Comparison of ENCODE assay signal across 13 mouse cellular contexts in the genomic region with DNA sequence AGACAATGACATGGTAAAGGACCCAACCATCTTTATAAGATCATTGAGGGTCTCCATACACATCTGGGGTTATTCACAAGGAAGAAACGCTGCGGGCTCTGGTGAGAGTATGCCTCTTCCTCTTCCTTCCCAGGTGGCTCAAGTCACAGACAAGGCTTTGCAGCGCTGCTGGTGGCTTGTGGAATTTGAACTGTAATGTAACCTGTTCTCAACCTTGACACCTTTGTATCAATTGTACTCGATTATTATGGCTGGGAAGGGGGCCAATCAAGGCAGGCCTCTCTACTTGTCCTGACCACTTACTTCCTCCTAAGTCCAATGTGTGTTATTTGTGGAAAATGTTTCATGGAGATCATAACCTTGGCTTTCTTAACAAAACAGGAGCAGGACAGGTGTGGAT.
"Had no signal": no experiment of that assay in that cellular context is flagged by ENCODE, and none has a peak within 500 bp of the region (broad histone marks: within the 10 kb centered on the region; RNA-seq: fewer than 3 reads in every experiment).

No protein-coding gene starts in this region.

- DNase-seq: lung, adult 18-20 months; lung, embryonic 14.5 days; lung, postnatal 10 days; lung, postnatal 4 days; right cerebral cortex, postnatal 14 days; spleen, adult 18-20 months; thymus, adult 2 months; thymus, postnatal 25 days; thymus, postnatal 4 days had no signal

- H3K4me1 ChIP-seq: midbrain, embryonic 10.5 days; midbrain, embryonic 13.5 days; midbrain, embryonic 15.5 days; neural tube, embryonic 12.5 days had no signal

- H3K27me3 ChIP-seq: midbrain, embryonic 13.5 days; midbrain, embryonic 15.5 days; neural tube, embryonic 12.5 days had no signal

- H3K4me3 ChIP-seq: midbrain, embryonic 10.5 days; midbrain, embryonic 13.5 days; midbrain, embryonic 15.5 days; neural tube, embryonic 12.5 days had no signal

- H3K9ac ChIP-seq: lung, embryonic 14.5 days; midbrain, embryonic 13.5 days; midbrain, embryonic 15.5 days; neural tube, embryonic 12.5 days had no signal

- H3K4me2 ChIP-seq: lung, embryonic 14.5 days; midbrain, embryonic 13.5 days; midbrain, embryonic 15.5 days; neural tube, embryonic 12.5 days had no signal

- H3K9me3 ChIP-seq: midbrain, embryonic 10.5 days; midbrain, embryonic 13.5 days; midbrain, embryonic 15.5 days; neural tube, embryonic 12.5 days had no signal

- H3K36me3 ChIP-seq: midbrain, embryonic 10.5 days; midbrain, embryonic 13.5 days; midbrain, embryonic 15.5 days; neural tube, embryonic 12.5 days had no signal

- ATAC-seq: midbrain, embryonic 13.5 days; midbrain, embryonic 15.5 days had no signal

- H3K27ac ChIP-seq: midbrain, embryonic 10.5 days; midbrain, embryonic 13.5 days; midbrain, embryonic 15.5 days; neural tube, embryonic 12.5 days had no signal
